Mouse (Mus musculus) heart, postnatal 0 days (tissue): Measurements from ENCODE around the gene Nkain4.

ENCODE experiments used
- CTCF ChIP-seq: IDR thresholded peaks from 2 replicates; pipeline ENCODE4 v1.5.1; 2016; ENCODE audit warnings: antibody characterized with exemption, control low read depth, low read depth
- EP300 ChIP-seq: IDR thresholded peaks from 2 replicates; pipeline ENCODE4 v1.6.1; 2016; ENCODE audit warnings: antibody characterized with exemption, low read depth

- no peak for TF ChIP-seq CTCF
- no peak for TF ChIP-seq EP300
Measured at GRCm38 (mm10) chr2:180996905-180997304, 42.4 kb upstream of the Nkain4 start.
